Mouse (Mus musculus) left cerebral cortex, adult 8-10 months (tissue): ENCODE data around the gene AC161166.1. TPM values are rescaled to one million over a fixed set of nuclear protein-coding genes. Genes with fewer than 3 reads are reported as not detected.
A peak's percentile ranks its signal among the peaks of the same experiment; 100 is the strongest.
"Not testable (repeated sequence)": the region's sequence is repeated elsewhere in the genome, so short reads cannot be mapped to it uniquely, and the experiment has no call there.

Experiments used
- DNase-seq, 2 experiments: peaks; one replicate each; pipeline ENCODE4 v3.0.0; 2022; ENCODE audit warnings: low spot score in 2 of 2
- total RNA-seq, 4 experiments: library from RNA; stranded (reverse); gene quantifications; 2 replicates each; pipeline ENCODE4 v1.2.4; 2022

Gene AC161166.1
- total RNA-seq, 4 experiments from 2014 or later, result not detected

DNA sequence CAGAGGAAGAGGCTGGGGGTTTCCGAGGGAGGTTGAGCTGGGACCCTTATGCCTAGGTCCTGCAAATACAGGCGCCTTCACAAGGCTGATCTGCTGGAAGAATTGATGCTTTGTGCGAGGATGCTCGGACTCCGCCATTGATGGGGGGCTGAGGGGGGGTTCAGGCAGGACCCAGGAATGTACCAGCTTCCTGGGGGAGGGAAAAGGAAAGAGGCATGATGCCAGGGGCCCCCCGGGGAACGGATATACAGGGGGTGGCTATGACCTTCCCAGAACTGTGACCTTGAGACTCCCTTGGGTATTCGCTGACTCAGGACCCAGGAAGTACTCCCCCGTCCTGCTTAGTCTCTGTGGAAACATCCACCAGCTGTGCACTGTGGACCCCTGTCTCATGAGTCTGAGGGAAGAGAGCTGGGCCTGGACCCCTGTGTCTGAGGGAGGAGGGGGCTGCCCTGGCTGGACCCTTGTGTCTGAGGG lies 25.6 kb downstream of the AC161166.1 start:
- no peak for DNase-seq

DNA sequence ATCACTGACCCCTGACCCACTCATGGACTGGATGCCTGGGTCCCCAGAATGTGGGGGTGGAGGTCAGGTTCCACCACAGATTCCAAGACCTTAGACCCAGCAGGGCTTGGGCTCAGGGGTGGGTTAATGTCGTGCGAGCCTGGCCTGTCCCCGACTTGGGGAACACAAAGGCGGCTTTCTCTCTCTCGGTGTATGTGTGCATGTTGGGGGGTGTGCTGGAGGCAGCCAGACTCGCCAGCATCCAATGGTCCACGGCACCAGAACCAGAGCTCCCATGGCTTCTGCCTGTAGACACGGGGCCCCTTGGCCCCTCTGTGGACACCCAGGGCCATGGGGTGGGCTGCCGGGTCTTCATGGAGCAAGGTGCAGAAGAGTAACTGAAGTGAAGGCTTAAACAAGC lies 26.8 kb downstream of the AC161166.1 start:
- no peak for DNase-seq

DNA sequence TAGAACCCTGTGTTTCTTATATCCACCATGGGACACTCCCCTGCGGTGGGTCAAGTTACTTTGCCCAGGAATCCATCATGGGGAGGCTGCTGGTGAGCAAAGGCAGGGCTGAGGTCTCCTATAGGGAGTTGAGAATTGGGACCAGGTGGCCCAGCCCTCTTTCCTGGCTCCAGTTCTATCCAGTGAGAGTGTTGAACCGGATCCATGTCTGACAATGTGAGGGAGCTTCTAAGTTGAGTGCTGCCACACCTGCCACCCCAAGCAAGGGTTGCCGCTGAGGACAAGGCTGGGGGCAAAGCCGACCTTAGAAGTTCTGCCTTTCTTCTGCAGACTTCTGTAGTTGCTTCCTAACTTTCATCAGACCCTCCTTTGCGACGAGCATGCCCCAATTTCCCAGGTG lies 29.0 kb downstream of the AC161166.1 start:
- DNase-seq, result not testable (repeated sequence)

DNA sequence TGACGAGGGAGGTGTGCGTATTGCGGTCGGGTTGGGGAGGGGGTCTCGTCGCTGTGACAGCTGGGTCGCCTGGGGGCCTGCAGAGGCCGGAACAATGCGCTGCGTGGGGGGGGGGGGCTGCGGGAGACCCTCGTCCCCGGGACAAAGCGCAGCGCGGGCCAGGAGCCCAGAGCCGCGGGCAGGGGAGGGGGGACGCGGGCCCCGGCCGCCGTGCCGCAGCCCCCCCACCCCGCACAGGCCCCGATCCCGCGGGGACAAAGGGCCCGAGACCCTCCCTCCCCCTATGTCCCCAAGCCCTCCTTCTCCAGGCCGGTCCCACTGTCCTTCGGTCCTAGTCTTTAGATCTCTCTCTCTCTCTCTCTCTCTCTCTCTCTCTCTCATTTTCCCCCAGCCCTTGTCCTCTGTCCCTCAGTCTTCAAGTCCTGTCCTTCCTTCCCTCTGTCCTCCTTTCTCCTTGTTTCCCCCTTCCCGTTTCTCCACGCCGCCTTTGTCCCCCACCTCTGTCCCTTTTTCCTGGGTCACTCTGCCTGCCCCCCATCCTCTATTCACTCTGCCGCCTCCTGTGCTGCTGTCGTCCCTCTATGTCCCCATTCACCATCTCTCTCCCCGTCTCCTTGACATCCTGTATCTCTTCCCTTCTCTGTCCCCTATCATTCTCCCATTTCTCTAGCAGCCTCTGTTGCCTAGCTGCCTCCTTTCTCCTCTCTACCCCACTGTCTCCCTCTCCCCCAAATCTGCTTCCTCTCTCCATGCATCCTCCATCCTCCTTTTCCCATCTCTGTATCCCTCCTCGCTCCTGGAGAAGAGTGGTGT lies 29.8 kb downstream of the AC161166.1 start:
- no peak for DNase-seq

DNA sequence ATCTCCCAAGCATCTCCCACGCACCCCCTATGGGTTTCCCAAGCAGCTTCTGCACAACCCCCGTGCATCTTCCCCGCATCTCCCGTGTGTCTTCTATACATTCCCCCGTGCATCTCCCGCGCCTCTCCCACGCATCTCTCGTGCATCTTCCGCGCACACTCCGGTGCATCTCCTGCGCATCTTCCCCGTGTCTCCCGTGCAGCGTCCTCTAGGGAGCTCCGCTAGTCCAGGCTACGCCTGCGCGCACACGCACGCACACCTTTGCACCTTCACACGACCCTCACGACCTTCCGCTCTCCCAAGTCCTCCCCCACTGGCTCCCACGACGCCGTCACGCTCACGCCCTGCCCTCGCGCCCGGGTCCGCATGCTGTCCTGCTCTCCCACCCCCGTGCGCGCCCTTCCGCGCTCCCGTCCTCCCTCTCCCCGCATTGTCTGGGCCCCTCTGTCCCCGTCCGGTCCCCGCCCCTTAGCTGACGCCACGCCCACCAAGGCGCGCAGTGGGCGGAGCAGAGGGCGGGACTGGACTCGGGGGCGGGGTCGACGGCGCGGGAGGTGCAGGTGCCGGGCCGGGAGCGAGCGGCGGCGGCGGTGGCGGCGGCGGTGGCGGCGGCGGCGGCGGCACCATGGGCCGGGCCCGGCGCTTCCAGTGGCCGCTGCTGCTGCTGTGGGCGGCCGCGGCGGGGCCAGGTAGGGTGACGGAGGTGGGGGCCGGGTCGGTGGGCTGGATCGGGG lies 30.6 kb downstream of the AC161166.1 start, which contains the start of gene Cadm4:
Cadm4 (plus strand) TSS at position 550 of the 734 bp plus-strand sequence.
- DNase-seq, result peak; percentile 82 to 86

DNA sequence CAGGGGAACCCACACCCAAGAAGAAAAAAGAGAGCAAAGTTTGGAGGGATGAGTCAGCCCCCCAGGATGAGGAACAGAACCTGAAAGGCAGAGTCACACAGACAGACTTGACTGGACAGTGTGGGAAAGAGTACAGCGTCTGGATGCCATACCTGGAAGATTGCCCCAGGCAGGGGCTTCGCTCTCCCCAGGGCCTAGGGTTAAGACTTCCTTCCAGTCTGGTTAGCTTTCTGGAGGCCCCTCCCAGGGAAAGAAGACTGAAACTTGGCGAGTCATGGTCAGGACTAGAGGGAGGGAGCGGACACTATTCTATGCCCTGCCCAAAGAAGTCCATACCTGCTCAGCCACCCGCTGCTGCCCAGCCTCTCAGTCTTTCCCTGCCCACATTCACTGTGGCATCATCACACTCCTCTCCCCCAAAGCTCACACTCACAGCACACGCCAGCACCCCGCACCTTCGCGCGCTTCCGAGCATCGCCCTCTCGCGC lies 31.2 kb downstream of the AC161166.1 start:
- DNase-seq, result no peak

DNA sequence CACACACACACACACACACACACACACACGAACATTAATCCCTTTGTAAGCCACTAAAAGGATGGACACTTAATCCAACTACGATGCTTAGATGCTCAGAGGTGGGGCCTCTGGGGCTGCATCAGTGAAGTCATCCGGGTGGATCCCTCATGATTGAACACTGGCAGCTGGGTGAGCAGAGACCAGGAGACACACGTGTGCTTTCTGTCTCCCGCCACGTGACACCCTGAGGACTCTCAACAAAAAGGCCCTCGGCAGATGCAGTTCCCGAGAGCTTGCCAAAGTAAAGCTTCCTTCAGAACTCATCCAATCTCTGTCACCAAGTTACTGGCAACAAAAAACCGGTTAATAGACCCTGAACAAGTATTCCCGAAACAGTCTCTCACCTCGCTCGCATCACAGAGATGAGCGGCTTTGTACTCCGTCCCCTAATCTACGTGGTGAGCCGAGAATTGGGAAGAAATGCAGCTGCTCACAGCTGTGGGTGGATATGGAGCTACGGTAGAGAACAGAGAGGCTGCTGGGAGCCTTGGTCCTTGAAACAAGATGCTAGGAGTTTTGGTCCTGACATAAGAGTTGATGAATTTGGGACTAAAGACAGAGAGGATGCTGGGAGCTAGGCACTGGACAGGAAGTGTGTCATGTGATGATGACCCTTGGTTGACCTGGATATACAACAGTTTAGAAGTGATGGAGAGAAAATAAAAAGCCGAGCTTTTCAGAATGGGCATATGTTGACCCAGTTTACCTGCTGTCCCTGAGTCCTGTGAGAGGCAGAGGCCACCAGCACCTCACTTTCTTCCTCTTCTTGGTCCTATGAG lies 31.9 kb downstream of the AC161166.1 start:
- peak in 1 of 2 experiments; percentile 77 for DNase-seq

DNA sequence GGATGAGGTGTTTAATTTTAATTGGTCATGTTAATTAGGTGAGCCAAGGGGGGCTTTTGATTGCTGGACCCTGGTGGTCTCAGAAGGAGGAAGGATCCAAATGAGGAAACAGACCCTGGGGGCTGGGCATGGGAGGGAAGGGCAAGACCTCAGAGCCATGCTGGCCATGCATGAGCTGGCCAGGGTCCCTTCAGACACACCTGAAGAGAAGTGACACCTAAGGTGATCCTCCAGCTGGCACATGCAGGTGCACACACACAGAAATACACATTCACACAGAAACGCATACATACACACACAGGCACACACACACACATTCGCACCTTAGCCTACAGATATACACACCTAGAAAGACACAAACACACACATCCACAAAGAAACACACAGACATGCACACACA lies 32.6 kb downstream of the AC161166.1 start:
- DNase-seq, result no peak

DNA sequence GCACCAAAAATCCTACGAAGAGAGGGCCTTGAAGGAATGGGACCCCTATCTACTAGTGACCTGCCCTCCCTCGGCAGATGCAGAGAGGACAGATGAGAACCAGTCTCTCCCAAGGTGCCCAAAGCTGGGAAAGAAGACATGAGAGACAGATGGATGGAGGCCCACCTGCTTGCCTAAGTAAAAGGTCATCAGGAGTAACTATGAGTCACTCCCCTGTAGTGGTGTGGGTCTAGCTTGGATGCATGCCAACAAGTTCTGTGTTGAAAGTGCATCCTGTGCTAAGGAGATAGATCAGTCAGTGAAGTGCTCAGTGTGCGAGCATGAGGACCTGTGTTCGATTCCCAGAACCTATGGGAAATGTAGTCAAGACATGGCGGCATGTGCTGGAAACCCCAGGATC lies 33.3 kb downstream of the AC161166.1 start:
- no peak for DNase-seq

DNA sequence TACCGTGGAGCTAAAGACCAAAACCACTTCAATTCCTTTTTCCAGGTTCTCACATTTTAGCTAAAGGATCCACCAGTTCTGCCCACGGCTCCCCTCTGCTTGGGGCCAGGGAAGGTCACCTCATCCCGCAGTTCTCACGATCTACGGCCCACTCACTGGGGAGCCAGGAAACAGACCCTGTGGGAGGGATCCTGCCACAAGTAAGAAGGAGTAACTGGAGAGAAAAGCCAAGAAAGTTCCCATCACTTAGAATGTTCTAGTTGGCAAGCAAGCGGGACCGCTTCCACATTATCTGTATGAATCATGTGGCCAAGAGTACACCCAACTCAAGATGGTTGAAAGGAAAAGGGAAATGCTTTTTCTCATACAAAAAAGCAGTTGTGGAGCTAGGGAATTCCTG lies 35.4 kb downstream of the AC161166.1 start:
- DNase-seq, result no peak

DNA sequence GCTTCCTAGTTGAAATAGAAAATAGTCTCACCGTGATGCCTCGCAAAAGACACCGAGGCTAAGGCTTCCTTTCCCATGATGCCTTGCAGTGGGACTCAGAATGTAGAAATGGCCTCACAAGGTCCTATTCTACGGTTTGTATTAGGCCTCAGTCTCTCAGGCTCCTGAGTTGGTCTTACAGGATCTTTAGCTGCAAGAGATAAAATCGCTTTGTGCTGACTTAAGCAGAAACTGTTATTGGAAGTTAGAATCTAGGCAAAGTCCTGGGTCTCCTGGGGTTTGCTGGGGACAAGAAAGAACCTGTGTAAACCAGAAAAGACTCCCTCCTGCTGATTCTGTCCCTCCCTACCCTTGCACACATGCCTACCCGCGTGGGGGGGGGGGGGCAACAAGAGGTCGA lies 35.9 kb downstream of the AC161166.1 start:
- DNase-seq, result no peak

DNA sequence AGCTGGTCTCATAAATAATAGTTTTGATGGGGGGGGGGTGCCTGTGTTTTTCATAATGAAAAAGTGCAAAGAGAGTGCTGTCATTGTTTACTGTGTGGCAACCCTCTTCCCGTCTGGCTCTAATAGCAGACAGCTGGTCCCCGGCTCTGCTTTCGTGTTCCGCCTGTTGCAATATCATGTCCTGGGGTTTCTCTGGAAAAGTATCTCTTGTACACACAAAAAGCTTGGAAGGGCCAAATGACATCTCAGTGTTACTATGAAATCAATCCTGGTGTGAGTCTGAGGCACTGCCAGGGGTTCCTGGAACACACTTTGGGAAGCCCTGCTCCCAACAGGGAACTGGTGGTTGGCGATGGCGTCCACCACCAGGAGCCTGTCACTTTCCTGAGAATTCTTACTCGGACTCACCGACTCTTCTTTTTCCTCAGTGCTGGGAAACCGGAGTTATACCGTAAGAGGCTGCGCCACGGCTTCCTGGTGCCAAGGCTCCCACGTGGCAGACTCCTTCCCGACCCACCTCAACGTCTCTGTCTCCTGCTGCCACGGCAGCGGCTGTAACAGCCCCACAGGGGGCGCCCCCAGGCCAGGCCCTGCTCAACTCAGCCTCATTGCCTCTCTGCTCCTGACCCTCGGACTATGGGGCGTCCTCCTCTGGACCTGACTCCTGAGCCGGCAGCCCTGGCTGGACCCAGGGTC lies 37.3 kb downstream of the AC161166.1 start:
- no peak for DNase-seq

DNA sequence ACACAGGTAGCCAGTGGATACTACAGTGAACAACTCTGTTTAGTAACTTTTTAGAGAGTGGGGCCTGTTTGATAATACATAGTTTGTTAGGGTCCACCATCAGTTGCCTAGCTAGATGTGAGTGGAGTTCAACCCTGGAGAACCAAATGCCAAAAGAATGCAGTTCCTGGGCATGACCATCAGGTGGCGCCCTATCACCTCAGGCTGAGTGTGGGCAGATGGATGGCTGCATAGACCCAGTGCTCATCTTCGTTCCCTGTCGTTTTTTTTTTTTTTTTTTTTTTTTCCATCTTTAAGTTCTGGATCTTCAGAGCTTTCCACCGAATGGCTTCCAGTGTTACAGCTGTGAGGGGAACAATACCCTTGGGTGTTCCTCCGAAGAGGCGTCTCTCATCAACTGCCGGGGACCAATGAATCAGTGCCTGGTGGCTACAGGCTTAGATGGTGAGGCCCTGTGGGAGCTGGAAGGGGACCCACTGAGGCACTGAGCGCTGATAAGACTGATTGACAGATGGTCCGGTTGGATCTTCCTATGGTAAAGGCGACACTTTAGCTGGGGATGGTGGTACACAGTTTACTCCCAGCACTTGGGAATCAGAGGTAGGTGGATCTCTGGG lies 38.2 kb downstream of the AC161166.1 start:
- DNase-seq, result no peak

DNA sequence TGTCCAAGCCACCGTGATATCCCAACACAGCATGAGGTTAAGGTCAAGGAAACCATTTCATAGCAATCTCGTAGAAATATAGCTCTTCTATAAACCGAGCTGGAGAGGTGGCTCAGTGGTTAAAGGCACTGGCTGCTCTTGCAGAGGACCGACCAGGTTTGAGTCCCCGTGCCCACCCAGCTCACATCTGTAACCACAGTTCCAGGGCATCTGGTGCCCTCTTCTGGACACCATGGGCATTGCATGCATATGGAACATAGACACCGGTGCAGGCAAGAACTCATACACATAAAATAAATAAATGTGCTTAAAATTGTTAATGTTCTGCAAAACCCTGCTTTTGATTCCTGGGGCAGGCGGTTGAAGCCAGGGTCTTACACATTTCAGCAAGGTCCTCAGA lies 39.3 kb downstream of the AC161166.1 start:
- DNase-seq, result no peak

DNA sequence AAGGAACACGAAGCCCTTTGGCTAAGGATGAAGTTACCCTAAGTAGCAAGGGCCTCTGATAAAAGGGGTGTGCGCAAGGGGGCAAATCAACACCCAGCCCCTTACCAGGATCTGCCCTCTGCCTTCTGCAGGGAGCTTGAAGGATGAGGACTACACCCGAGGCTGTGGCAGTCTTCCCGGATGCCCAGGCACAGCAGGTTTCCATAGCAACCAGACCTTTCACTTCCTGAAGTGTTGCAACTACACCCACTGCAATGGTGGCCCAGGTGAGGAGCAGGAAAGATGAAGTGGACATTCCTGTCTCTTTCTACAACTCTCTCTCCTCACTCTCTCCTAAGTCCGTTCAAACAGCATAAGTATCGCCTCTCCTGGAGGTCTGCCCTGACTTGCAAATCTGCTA lies 39.8 kb downstream of the AC161166.1 start:
- DNase-seq, result no peak

DNA sequence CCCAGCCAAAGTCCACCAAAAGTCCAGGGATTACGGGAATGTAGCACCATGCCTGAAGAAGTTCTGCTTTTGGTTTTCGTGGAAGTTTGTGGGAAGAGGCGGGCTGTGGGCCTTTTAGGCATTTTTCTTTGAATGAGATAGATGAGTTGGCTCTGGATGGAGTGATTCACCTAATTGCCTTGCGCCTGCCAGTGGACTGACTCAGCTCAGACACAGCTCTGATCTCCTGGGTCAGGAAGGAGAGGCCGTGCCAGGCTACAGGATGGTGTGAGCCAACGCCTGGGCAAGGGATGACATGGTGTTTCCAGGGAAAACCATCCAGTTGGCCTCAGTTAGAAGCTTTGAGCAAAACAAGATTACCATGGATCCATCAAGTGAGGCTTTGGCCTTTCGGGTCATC lies 41.9 kb downstream of the AC161166.1 start:
- no peak for DNase-seq

DNA sequence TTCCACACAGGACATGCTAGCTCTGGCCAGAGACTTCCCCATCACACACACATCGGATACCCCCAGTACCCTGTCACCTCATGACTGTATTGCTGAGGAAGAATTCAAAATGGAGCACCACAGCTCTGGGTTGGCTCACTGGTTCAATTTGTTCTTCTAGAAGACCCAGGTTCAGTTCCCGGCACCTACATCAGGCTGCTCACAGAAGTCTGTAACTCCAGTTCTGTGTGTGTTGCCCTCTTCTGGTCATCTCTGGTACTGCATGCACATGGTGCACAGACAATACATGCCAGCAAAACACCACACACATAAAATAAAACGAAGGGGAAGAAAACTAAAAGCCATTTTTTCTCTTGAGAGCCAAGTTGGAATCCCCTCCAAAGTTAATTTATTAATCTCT lies 43.1 kb downstream of the AC161166.1 start:
- DNase-seq, result no peak

DNA sequence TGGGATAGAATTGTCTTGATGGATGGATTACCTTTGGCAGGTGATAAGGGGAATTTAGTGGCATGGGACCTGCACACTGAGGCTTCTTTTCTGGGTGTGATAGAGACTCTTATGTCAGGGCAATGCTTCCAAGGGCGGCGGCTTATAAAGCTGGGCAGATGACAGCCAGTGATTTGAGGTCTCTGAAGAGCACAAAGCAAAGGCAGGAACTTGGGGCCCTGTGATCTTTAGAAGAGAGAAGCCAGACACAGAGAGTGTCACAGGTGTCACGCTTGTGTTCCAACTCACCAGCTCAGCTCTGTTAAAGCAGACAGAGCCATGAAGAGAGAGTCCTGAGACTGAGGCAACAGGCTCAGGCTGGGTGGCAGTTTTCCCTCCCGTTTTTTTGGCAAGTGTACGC lies 44.4 kb downstream of the AC161166.1 start:
- no peak for DNase-seq

DNA sequence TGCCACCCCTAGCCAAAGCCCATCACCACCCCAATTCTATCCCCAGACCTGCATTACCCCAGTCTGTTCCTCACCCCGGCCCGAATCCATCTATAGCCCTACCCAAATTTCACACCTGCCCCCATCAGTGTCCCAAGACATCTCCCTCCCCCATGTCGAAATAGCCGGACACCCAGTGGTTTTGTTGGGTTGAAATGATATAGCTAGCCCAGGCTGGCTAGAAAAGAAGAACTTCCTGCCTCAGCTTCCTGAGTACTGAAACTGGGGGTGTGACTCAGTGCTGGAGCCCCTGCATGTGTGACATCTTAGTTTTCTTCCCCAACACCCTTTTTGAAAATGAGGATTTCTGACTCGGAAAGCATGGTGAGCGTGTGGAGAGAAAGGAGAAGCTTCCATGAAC lies 45.4 kb downstream of the AC161166.1 start:
- no peak for DNase-seq
